8 mouse cellular contexts compared by ENCODE assay signal in the genomic region with DNA sequence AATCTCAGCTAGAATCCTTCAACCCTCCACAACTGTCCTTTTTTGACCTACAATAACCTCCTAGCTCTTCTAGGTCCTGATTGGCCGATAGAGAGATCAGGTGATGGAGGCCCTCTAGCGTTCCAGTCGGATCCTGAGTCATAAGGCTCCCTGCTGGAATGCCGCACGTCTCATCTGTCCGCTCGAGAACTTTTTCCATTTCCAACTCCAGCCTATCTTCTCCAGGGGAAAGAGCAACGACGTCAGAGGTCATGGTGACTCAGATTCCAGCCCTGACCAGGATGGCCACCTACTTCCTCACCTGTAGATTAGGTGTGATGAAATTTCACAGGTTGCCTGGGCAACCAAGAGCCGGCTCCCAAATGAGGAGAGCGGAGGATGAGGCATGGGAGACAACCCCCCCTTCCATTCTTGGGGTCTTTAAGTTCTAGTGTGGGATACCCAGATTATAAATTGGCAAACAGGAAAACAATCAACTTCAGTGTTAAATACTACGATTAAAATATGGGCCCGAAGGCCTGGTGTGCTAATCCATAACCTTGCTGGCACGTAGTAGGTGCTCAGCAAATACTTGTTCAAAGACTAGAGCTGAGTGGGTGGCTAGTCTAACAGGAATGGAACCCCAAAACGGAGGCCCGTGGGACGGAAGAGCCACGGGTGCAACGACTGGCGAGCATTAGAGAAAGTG. TPM values are rescaled to one million over a fixed set of nuclear protein-coding genes. Genes with fewer than 3 reads are reported as not detected.
DNase-seq lines count a peak whose midpoint lies in the region; ATAC-seq and TF ChIP-seq lines count a peak whose summit lies in the region.

No protein-coding gene starts in this region.

- 21% methylated on average over 20 of the region's 20 CpGs for WGBS in limb, embryonic 14.5 days
- WGBS in midbrain, embryonic 14.5 days = 19% methylated on average over 20 of the region's 20 CpGs
- 9% methylated on average over 20 of the region's 20 CpGs for WGBS in stomach, postnatal 0 days

- H3K4me2 ChIP-seq in limb, embryonic 14.5 days (replicated peaks; ENCODE audit: low read depth, low read length, severe bottlenecking) = peak overlapping the region; percentile 97
- H3K4me2 ChIP-seq in midbrain, embryonic 14.5 days (ENCODE audit: low read length) = peak overlapping the region; percentile 81
- peak overlapping the region; percentile 92 for H3K4me2 ChIP-seq in stomach, postnatal 0 days (replicated peaks; ENCODE audit: low read depth)

- peak overlapping the region; percentile 86 for H3K9ac ChIP-seq in limb, embryonic 14.5 days (ENCODE audit: low read depth, low read length, severe bottlenecking)
- peak overlapping the region; percentile 59; the same call in 1 of the 2 replicates for H3K9ac ChIP-seq in midbrain, embryonic 14.5 days (replicated peaks; ENCODE audit: low read length)
- H3K9ac ChIP-seq in stomach, postnatal 0 days (ENCODE audit: low read length) = peak overlapping the region; percentile 94

- H3K27me3 ChIP-seq in limb, embryonic 14.5 days (ENCODE audit: control insufficient read depth, insufficient read depth, low read length) = no peaks in the 10 kb centered on the region
- H3K27me3 ChIP-seq in midbrain, embryonic 14.5 days (ENCODE audit: control insufficient read depth, insufficient read depth, low read length) = no peaks in the 10 kb centered on the region
- H3K27me3 ChIP-seq in stomach, postnatal 0 days (ENCODE audit: control insufficient read depth, insufficient read depth, low read length) = no peaks in the 10 kb centered on the region

- no peak for TF ChIP-seq POLR2A in limb, embryonic 14.5 days (IDR thresholded peaks at IDR 0.05; ENCODE audit: borderline replicate concordance, extremely low read depth, insufficient read depth, insufficient read length)

- peak overlapping the region; percentile 57 for H3K4me3 ChIP-seq in limb, embryonic 14.5 days (replicated peaks; ENCODE audit: low read length)
- H3K4me3 ChIP-seq in midbrain, embryonic 14.5 days (replicated peaks; ENCODE audit: low read depth, low read length) = peak overlapping the region; percentile 40; the same call in 1 of the 2 replicates
- peak overlapping the region; percentile 64 for H3K4me3 ChIP-seq in stomach, postnatal 0 days (ENCODE audit: low read depth, low read length)

- peaks cover 5% of the 10 kb centered on the region for H3K4me1 ChIP-seq in limb, embryonic 14.5 days (ENCODE audit: control insufficient read depth, insufficient read depth, low read length)
- H3K4me1 ChIP-seq in midbrain, embryonic 14.5 days (ENCODE audit: control insufficient read depth, insufficient read depth, low read length) = peaks cover 9% of the 10 kb centered on the region; the same call in 1 of the 2 replicates
- H3K4me1 ChIP-seq in stomach, postnatal 0 days (replicated peaks; ENCODE audit: control insufficient read depth, insufficient read depth) = peaks cover 3% of the 10 kb centered on the region; the same call in 1 of the 2 replicates

- peak; percentile 48 for DNase-seq in layer of hippocampus, adult 11-12 months (ENCODE audit: low spot score)
- no peak for DNase-seq in layer of hippocampus, postnatal 14 days (ENCODE audit: low spot score in 2 of 2)
- peak; percentile 13 to 29 for DNase-seq in cerebellum, postnatal 25 days
- peak; percentile 71 for DNase-seq in gastrocnemius, postnatal 14 days
- peak; percentile 77 for DNase-seq in induced T-regulatory cell, adult 2 months (ENCODE audit: low read depth)
- DNase-seq in limb, embryonic 14.5 days (ENCODE audit: low spot score) = peak; percentile 74
- peak; percentile 58 for DNase-seq in midbrain, embryonic 14.5 days
- peak; percentile 85 for DNase-seq in stomach, postnatal 0 days (ENCODE audit: low spot score)

- H3K36me3 ChIP-seq in limb, embryonic 14.5 days (ENCODE audit: control insufficient read depth, insufficient read depth, low read length) = no peaks in the 10 kb centered on the region
- no peaks in the 10 kb centered on the region for H3K36me3 ChIP-seq in midbrain, embryonic 14.5 days (ENCODE audit: control insufficient read depth, insufficient read depth, low read length)
- H3K36me3 ChIP-seq in stomach, postnatal 0 days (ENCODE audit: control insufficient read depth, insufficient read depth, low read length) = no peaks in the 10 kb centered on the region

- peak overlapping the region; percentile 63 for H3K27ac ChIP-seq in limb, embryonic 14.5 days (replicated peaks; ENCODE audit: low read depth, low read length)
- H3K27ac ChIP-seq in midbrain, embryonic 14.5 days (replicated peaks; ENCODE audit: low read depth, low read length) = no peak overlapping the region
- H3K27ac ChIP-seq in stomach, postnatal 0 days (replicated peaks) = peak overlapping the region; percentile 98

- TF ChIP-seq EP300 in stomach, postnatal 0 days (optimal IDR thresholded peaks at IDR 0.05) = peak; percentile 67

- intact Hi-C loops in gastrocnemius, postnatal 14 days (cut with DNase I; ENCODE audit: low total_unique reads) = no loop called here

- no peaks in the 10 kb centered on the region for H3K9me3 ChIP-seq in limb, embryonic 14.5 days (ENCODE audit: control insufficient read depth, low read length)
- no peaks in the 10 kb centered on the region for H3K9me3 ChIP-seq in midbrain, embryonic 14.5 days (ENCODE audit: control insufficient read depth, low read length)
- H3K9me3 ChIP-seq in stomach, postnatal 0 days (ENCODE audit: control insufficient read depth, low read length) = no peaks in the 10 kb centered on the region

- TF ChIP-seq CTCF in stomach, postnatal 0 days (IDR thresholded peaks at IDR 0.05; ENCODE audit: low read depth) = peak; percentile 54

- ATAC-seq in limb, embryonic 14.5 days (ENCODE audit: low FRiP score, low read depth) = peak; percentile 77; the same call in 1 of the 2 replicates
- ATAC-seq in midbrain, embryonic 14.5 days (ENCODE audit: low FRiP score, low TSS enrichment) = no peak
- peak; percentile 86 for ATAC-seq in stomach, postnatal 0 days (ENCODE audit: low FRiP score, low TSS enrichment)

RNA-seq across cellular contexts. Expression of gene Tmco4, which starts 0.4 kb away (rescaled TPM):
- total RNA-seq in layer of hippocampus, postnatal 14 days (2021) = 1 to 10 TPM; 2.1 to 3.0 TPM
- total RNA-seq in gastrocnemius, postnatal 14 days (2021) = 1 to 10 TPM; 3.4 to 3.5 TPM
- polyA plus RNA-seq in limb, embryonic 14.5 days (2012; rRNA removed) = 4.2 and 4.8 TPM in 2 replicates
- 4.7 and 4.8 TPM in 2 replicates for polyA plus RNA-seq in limb, embryonic 14.5 days (2014; fragmentation: Nextera tagmentation; extraction: Ambion mirVana)
- 0.38 and 0.61 TPM in 2 replicates for polyA plus RNA-seq in midbrain, embryonic 14.5 days (2014; fragmentation: Nextera tagmentation; extraction: Ambion mirVana)
- polyA plus RNA-seq in stomach, postnatal 0 days (2015; fragmentation: Nextera tagmentation; extraction: Ambion mirVana) = 10.3 and 10.8 TPM in 2 replicates

RNA-seq across cellular contexts. Expression of gene Rnf186, which starts 5.4 kb away (rescaled TPM):
- total RNA-seq in layer of hippocampus, postnatal 14 days (2021) = not detected
- total RNA-seq in gastrocnemius, postnatal 14 days (2021) = not detected
- polyA plus RNA-seq in limb, embryonic 14.5 days (2012; rRNA removed) = not detected in 2 replicates
- polyA plus RNA-seq in limb, embryonic 14.5 days (2014; fragmentation: Nextera tagmentation; extraction: Ambion mirVana) = not detected in 2 replicates
- not detected in 2 replicates for polyA plus RNA-seq in midbrain, embryonic 14.5 days (2014; fragmentation: Nextera tagmentation; extraction: Ambion mirVana)
- 17.6 and 24.8 TPM in 2 replicates for polyA plus RNA-seq in stomach, postnatal 0 days (2015; fragmentation: Nextera tagmentation; extraction: Ambion mirVana)

RNA-seq across cellular contexts. Expression of gene Otud3, which starts 58.5 kb away (rescaled TPM):
- total RNA-seq in layer of hippocampus, postnatal 14 days (2021) = 10 to 100 TPM; 10.7 to 11.5 TPM
- total RNA-seq in gastrocnemius, postnatal 14 days (2021) = 1 to 10 TPM; 7.3 to 8.9 TPM
- 7.0 and 8.2 TPM in 2 replicates for polyA plus RNA-seq in limb, embryonic 14.5 days (2012; rRNA removed)
- 2.7 and 4.2 TPM in 2 replicates for polyA plus RNA-seq in limb, embryonic 14.5 days (2014; fragmentation: Nextera tagmentation; extraction: Ambion mirVana)
- polyA plus RNA-seq in midbrain, embryonic 14.5 days (2014; fragmentation: Nextera tagmentation; extraction: Ambion mirVana) = 1.7 and 2.8 TPM in 2 replicates
- polyA plus RNA-seq in stomach, postnatal 0 days (2015; fragmentation: Nextera tagmentation; extraction: Ambion mirVana) = 2.4 and 2.6 TPM in 2 replicates

Comparison
In these comparisons a context has a peak if more than half of its experiments do, and no peak if none do; other contexts are left out.
1. DNase-seq: peak in layer of hippocampus, adult 11-12 months (single experiment), cerebellum, postnatal 25 days (2 of 2), gastrocnemius, postnatal 14 days (single experiment), induced T-regulatory cell, adult 2 months (single experiment), limb, embryonic 14.5 days (single experiment), midbrain, embryonic 14.5 days (single experiment) and stomach, postnatal 0 days (single experiment); none in layer of hippocampus, postnatal 14 days (0 of 2).
2. RNA of gene Rnf186, which starts 5.4 kb away (polyA plus RNA-seq): 17.6 to 24.8 TPM in stomach, postnatal 0 days; not detected in limb, embryonic 14.5 days and not detected in midbrain, embryonic 14.5 days; every median in the first group is over 10 times any median in the second.
3. Peak in every context shown above with its lines, with median percentiles within 50 percentile points of each other: H3K4me2 ChIP-seq, H3K4me3 ChIP-seq and H3K9ac ChIP-seq.